Mouse (Mus musculus) stomach, embryonic 14.5 days (tissue): Measurements from ENCODE around the gene 1700023F06Rik. TPM values are rescaled to one million over a fixed set of nuclear protein-coding genes. Genes with fewer than 3 reads are reported as not detected.

Source experiments
- ATAC-seq: fragments of 200-750 bp; cut with Nextera tagmentation; 2 replicates; pipeline ENCODE4 v1.8.0; 2017; ENCODE audit warnings: low read depth, moderate TSS enrichment; ENCODE audit not compliant: insufficient number of reproducible peaks, insufficient read depth, low FRiP score
- H3K27ac ChIP-seq: fragments of 300-500 bp; sonication (generic); 2 replicates; pipeline ENCODE4 v1.5.1; 2014; ENCODE audit warnings: mild to moderate bottlenecking, low read length, moderate library complexity, mixed read lengths
- H3K27me3 ChIP-seq: fragments of 300-500 bp; sonication (generic); 2 replicates; pipeline ENCODE4 v1.6.1; 2014; ENCODE audit warnings: low read length, control low read depth, mixed read lengths; ENCODE audit not compliant: control insufficient read depth, insufficient read depth
- H3K36me3 ChIP-seq: fragments of 300-500 bp; sonication (generic); 2 replicates; pipeline ENCODE4 v1.6.1; 2014; ENCODE audit warnings: mild to moderate bottlenecking, control low read depth, low read length, moderate library complexity, mixed read lengths; ENCODE audit not compliant: control insufficient read depth, insufficient read depth
- H3K4me1 ChIP-seq: fragments of 300-500 bp; sonication (generic); 2 replicates; pipeline ENCODE4 v1.6.1; 2014; ENCODE audit warnings: low read length, control low read depth, mixed read lengths; ENCODE audit not compliant: control insufficient read depth, insufficient read depth
- H3K4me2 ChIP-seq: fragments of 300-500 bp; sonication (generic); replicated peaks from 2 replicates; pipeline ENCODE4 v1.6.1; 2014; ENCODE audit warnings: low read depth, low read length, control low read depth
- H3K4me3 ChIP-seq: fragments of 300-500 bp; sonication (generic); 2 replicates; pipeline ENCODE4 v1.5.1; 2014; ENCODE audit warnings: low read depth, low read length, control low read depth
- H3K9ac ChIP-seq: fragments of 300-500 bp; sonication (generic); replicated peaks from 2 replicates; pipeline ENCODE4 v1.6.1; 2014; ENCODE audit warnings: low read depth, mild to moderate bottlenecking, control low read depth, low read length, moderate library complexity, mixed read lengths
- H3K9me3 ChIP-seq: fragments of 300-500 bp; sonication (generic); 2 replicates; pipeline ENCODE4 v1.6.1; 2016; ENCODE audit warnings: low read depth, low read length, control low read depth; ENCODE audit not compliant: control insufficient read depth
- WGBS: fragments of 180-500 bp; shearing (Covaris S2); extraction: QIAGEN DNeasy Blood & Tissue Kit; methylation state at CpG from one replicate; pipeline ENCODE4 v1.1.7; 2014; 5-methylcytosine and 5-hydroxymethylcytosine counted together
- polyA plus RNA-seq: library from polyadenylated mRNA; unstranded; fragments of >200 nt; fragmentation: Nextera tagmentation; extraction: Ambion mirVana; gene quantifications from 2 replicates; pipeline ENCODE4 v1.2.1, GENCODE M21; 2014

Gene 1700023F06Rik
- polyA plus RNA-seq, 1 experiment from 2014 or later, result 1.5 TPM

DNA sequence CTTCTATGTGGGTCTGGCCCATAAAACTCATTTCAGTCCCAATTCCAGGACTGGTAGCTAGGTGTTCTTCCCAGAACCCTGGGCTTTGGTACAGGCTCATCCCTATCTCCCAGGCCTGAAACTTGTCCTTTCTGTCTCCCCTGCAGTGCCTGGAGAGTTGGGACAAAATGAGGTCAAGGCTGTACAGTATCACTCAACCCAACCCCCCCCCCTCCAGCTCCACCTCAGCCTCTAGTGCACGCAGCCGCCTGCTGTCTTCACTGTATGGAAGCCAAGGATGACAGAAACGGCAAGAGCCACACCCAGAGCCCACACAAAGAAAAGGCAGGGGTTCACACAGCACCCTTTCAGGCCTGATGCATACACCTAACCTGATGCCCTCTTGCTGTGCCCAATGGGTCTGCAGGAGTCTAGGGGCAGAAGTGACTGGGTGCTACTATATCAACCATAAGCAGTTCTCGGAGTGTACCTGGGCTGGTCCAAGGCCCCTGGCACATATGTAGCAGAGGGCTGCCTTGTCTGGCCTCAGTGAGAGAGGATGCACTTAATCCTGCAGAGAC lies 38.5 kb upstream of the 1700023F06Rik start:
- Histone ChIP-seq H3K4me2 (no peak overlapping the region), H3K36me3 (no peaks in the 10 kb centered on the region), H3K27me3 (no peaks in the 10 kb centered on the region), H3K9me3 (no peaks in the 10 kb centered on the region), H3K4me1 (peaks cover 37% of the 10 kb centered on the region), H3K9ac (no peak overlapping the region; the same call in 1 of the 2 replicates), H3K27ac (peak overlapping the region; percentile 83), H3K4me3 (no peak overlapping the region)
- ATAC-seq, result no peak; the same call in 1 of the 2 replicates
- 43% methylated on average over 4 of the region's 4 CpGs for WGBS

DNA sequence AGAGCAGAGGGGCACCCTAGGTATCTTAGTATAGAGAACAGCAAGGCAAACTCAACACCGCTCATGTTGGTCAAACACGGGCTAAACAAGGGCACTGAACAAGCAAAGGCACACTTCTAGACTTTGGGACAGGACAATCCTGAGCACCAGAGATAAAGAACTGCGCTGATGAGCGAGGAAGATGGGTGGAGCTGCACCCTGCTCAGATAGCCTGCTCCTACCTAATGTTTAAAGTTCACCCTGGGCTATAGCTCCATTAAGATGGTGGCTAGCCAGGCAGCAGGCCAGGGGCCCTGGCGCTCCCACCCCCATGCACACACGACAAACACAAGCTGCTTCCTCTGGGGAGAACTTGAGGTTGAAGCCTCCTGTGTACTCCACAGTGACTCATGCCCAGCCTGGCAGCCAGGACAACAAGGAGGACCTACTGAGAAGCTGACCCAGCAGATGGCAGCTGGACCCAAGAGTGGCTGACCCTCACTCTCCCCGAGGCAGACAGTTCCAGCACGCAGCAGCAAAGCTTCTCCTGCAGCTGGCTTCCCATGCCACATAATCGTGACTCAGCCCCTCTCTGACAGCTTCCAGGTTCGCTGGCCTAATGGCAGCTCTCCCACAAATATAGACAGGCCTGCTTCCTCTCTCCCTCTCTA lies 37.8 kb upstream of the 1700023F06Rik start:
- H3K4me1 ChIP-seq, result peaks cover 37% of the 10 kb centered on the region
- no peak overlapping the region for H3K4me2 ChIP-seq
- no peaks in the 10 kb centered on the region for H3K9me3 ChIP-seq
- no peak overlapping the region for H3K9ac ChIP-seq
- no peak overlapping the region for H3K4me3 ChIP-seq
- ATAC-seq, result peak; percentile 39; the same call in 1 of the 2 replicates
- no peaks in the 10 kb centered on the region for H3K27me3 ChIP-seq
- peak overlapping the region; percentile 83 for H3K27ac ChIP-seq
- no peaks in the 10 kb centered on the region for H3K36me3 ChIP-seq
- 51% methylated on average over 10 of the region's 10 CpGs for WGBS

DNA sequence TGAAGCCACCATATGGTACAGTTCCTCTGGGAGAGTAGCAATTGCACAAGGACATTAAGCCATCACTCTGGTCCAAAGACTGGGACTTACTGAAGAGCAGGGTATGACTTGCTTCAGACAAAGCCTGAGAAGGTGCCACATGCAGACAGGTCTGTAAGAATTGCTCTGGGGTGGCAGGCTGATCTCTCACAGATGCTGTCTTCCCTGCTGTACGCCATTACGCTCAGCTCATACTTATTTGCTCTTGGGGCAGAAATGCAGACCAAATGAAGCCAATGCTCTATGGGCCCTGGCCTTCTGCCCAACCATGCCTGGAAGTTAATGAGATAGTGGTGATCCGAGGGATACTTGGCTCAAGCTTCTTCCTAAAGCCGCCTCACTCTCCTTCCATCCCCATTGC lies 36.5 kb upstream of the 1700023F06Rik start:
- ATAC-seq, result no peak
- peaks cover 45% of the 10 kb centered on the region for H3K4me1 ChIP-seq
- no peak overlapping the region for H3K27ac ChIP-seq
- 86% methylated on average over 4 of the region's 4 CpGs for WGBS
- H3K9ac ChIP-seq, result no peak overlapping the region
- H3K36me3 ChIP-seq, result peaks cover 3% of the 10 kb centered on the region
- no peaks in the 10 kb centered on the region for H3K9me3 ChIP-seq
- H3K4me2 ChIP-seq, result no peak overlapping the region
- H3K27me3 ChIP-seq, result no peaks in the 10 kb centered on the region
- H3K4me3 ChIP-seq, result no peak overlapping the region

DNA sequence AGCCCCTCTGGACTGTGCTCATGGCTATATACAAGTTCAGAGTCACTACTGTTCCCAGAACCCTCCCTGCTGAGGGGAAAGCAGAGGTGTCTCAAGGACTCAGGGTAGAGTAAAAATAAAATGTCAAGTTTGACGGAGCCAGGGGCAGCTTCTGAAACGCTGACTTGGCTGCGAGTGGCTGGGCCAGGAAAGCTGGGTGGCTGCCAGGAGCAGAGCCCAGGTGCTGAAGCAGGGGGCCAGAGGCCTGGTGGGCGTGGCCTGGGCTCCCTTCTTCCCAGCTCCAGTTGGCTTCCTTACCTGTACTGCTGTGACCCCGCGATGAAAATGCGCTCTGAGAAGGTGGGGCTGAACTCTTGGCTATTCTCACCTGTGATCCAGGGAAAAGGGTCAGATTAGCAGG lies 32.4 kb upstream of the 1700023F06Rik start:
- H3K4me3 ChIP-seq, result no peak overlapping the region
- ATAC-seq, result no peak
- no peaks in the 10 kb centered on the region for H3K27me3 ChIP-seq
- H3K4me2 ChIP-seq, result no peak overlapping the region
- WGBS, result 31% methylated on average over 7 of the region's 7 CpGs
- H3K4me1 ChIP-seq, result peaks cover 11% of the 10 kb centered on the region; the same call in 1 of the 2 replicates
- H3K9ac ChIP-seq, result no peak overlapping the region
- H3K27ac ChIP-seq, result no peak overlapping the region
- peaks cover 21% of the 10 kb centered on the region for H3K36me3 ChIP-seq
- H3K9me3 ChIP-seq, result no peaks in the 10 kb centered on the region

DNA sequence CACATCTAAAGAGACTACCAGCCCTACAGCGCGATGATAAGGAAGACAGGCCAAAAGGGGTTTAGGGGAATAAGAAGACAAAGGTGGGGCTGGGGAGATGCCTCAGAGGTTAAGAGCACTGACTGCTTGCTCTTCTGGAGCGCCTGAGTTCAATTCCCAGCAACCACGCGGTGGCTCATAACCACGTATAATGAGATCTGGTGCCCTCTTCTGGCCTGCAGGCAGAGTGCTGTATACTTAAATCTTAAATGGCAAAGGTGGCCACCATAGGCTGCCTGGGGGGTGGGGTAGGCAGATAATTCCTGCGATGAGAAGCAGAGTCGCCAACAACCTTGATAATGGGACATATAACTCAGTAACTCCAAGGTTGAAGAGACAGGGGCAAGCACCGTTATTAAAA lies 29.4 kb upstream of the 1700023F06Rik start:
- H3K27me3 ChIP-seq, result no peaks in the 10 kb centered on the region
- no peak overlapping the region for H3K4me3 ChIP-seq
- 70% methylated on average over 9 of the region's 9 CpGs for WGBS
- H3K4me2 ChIP-seq, result no peak overlapping the region
- no peak overlapping the region for H3K27ac ChIP-seq
- H3K9me3 ChIP-seq, result no peaks in the 10 kb centered on the region
- H3K4me1 ChIP-seq, result peaks cover 11% of the 10 kb centered on the region; the same call in 1 of the 2 replicates
- ATAC-seq, result no peak
- peaks cover 21% of the 10 kb centered on the region for H3K36me3 ChIP-seq
- H3K9ac ChIP-seq, result no peak overlapping the region

DNA sequence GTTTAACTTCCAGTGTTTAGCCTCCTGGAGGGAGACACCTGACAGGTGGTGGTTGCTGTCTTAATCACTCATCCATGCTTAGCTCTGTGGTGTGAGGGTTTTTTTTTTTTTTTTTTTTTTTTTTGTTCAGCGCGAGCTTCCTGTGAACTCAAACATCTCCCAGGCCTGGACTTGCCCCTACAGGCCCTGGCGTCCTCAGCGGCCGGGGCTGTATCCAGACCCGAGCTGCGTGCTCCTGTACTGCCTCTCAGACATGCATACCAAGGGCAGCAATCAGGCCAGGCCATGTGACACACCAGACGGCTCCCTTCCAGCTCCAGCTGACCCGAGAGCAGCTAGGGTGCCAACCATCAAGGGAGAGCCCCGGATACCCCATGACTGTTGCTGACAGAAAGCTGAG lies 28.5 kb upstream of the 1700023F06Rik start:
- WGBS, result 66% methylated on average over 10 of the region's 10 CpGs
- peaks cover 11% of the 10 kb centered on the region; the same call in 1 of the 2 replicates for H3K4me1 ChIP-seq
- H3K27me3 ChIP-seq, result no peaks in the 10 kb centered on the region
- ATAC-seq, result no peak
- H3K9me3 ChIP-seq, result no peaks in the 10 kb centered on the region
- H3K4me2 ChIP-seq, result no peak overlapping the region
- H3K27ac ChIP-seq, result 0 out of 2 replicates have a peak overlapping the region, but pooled peaks have one; percentile 15
- H3K4me3 ChIP-seq, result no peak overlapping the region
- H3K9ac ChIP-seq, result no peak overlapping the region
- peaks cover 21% of the 10 kb centered on the region for H3K36me3 ChIP-seq

DNA sequence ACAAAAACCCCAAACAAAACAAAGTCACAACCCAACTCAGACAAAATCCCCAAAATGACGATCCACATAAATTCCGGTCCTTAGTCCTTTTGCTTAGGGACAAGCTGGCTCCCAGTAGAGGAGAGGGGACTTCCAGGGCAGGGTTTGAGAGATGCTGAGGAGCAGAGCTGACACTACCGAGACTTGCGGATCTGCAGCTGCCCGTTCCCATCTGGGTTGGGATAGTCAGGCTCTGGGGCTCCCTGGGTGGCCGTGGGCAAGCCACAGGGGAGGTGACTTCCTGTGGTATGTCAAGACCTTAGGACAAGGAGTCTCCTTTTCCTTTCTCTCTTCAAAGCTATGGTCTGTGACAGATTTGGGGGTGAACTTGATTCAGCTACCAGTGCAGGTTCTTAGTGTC lies 28.1 kb upstream of the 1700023F06Rik start:
- no peak for ATAC-seq
- Histone ChIP-seq H3K4me1 (peaks cover 11% of the 10 kb centered on the region; the same call in 1 of the 2 replicates), H3K4me3 (no peak overlapping the region), H3K36me3 (peaks cover 21% of the 10 kb centered on the region), H3K27ac (0 out of 2 replicates have a peak overlapping the region, but pooled peaks have one; percentile 18), H3K9me3 (no peaks in the 10 kb centered on the region), H3K9ac (no peak overlapping the region), H3K4me2 (no peak overlapping the region), H3K27me3 (no peaks in the 10 kb centered on the region)
- WGBS, result 73% methylated on average over 6 of the region's 6 CpGs

DNA sequence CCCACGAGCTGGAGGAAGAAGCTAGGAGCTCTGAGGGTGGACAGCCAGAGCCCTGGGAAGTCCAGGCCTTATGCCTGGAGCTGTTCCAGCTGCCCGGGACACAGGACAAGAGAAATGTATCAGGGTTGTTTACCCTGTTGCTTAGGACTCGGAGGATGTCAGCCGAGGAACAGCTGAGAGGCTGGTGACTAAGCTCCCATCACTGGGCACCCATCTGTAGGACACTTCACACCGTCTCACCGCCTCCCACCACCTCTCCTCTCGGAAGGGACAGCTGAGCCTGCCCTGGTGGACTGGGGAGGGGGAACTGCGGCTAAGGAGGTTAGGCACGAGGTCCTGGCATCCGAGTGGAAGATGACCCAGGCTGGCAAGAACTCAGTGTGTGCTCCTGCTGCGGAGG lies 27.3 kb upstream of the 1700023F06Rik start:
- Histone ChIP-seq H3K36me3 (peaks cover 24% of the 10 kb centered on the region), H3K27me3 (no peaks in the 10 kb centered on the region), H3K4me3 (no peak overlapping the region), H3K27ac (peak overlapping the region; percentile 33; the same call in 1 of the 2 replicates), H3K9me3 (no peaks in the 10 kb centered on the region), H3K4me1 (peaks cover 7% of the 10 kb centered on the region; the same call in 1 of the 2 replicates), H3K4me2 (no peak overlapping the region), H3K9ac (no peak overlapping the region)
- ATAC-seq, result no peak; the same call in 1 of the 2 replicates
- WGBS, result 52% methylated on average over 11 of the region's 11 CpGs
